Mouse (Mus musculus) forebrain, embryonic 11.5 days (tissue): ENCODE results near the gene Tnfaip8l1. TPM values are rescaled to one million over a fixed set of nuclear protein-coding genes. Genes with fewer than 3 reads are reported as not detected.

Source experiments
- ATAC-seq: fragments of 200-750 bp; cut with Nextera tagmentation; replicated peaks from 2 replicates; pipeline ENCODE4 v1.8.0; 2017; ENCODE audit warnings: moderate TSS enrichment; ENCODE audit not compliant: low FRiP score
- DNase-seq: peaks from one replicate; pipeline ENCODE4 v3.0.0-alpha.2; 2017; ENCODE audit warnings: low spot score
- H3K27ac ChIP-seq: fragments of 300-500 bp; sonication (generic); 2 replicates; pipeline ENCODE4 v1.5.1; 2014; ENCODE audit warnings: low read depth, low read length
- H3K27me3 ChIP-seq: fragments of 300-500 bp; sonication (generic); 2 replicates; pipeline ENCODE4 v1.6.1; 2014; ENCODE audit warnings: mild to moderate bottlenecking, low read length, mixed read lengths; ENCODE audit not compliant: control insufficient read depth, insufficient read depth
- H3K36me3 ChIP-seq: fragments of 300-500 bp; sonication (generic); 2 replicates; pipeline ENCODE4 v1.6.1; 2014; ENCODE audit warnings: mild to moderate bottlenecking, low read length, moderate library complexity, mixed read lengths; ENCODE audit not compliant: control insufficient read depth, insufficient read depth
- H3K4me1 ChIP-seq: fragments of 300-500 bp; sonication (generic); replicated peaks from 2 replicates; pipeline ENCODE4 v1.6.1; 2014; ENCODE audit warnings: low read length, mixed read lengths; ENCODE audit not compliant: control insufficient read depth, insufficient read depth
- H3K4me2 ChIP-seq: fragments of 300-500 bp; sonication (generic); 2 replicates; pipeline ENCODE4 v1.6.1; 2014; ENCODE audit warnings: low read depth, mild to moderate bottlenecking, low read length, moderate library complexity, mixed read lengths; ENCODE audit not compliant: severe bottlenecking
- H3K4me3 ChIP-seq: fragments of 300-500 bp; sonication (generic); 2 replicates; pipeline ENCODE4 v1.5.1; 2014; ENCODE audit warnings: low read depth, low read length
- H3K9ac ChIP-seq: fragments of 300-500 bp; sonication (generic); 2 replicates; pipeline ENCODE4 v1.6.1; 2014; ENCODE audit warnings: low read length
- H3K9me3 ChIP-seq: fragments of 300-500 bp; sonication (generic); 2 replicates; pipeline ENCODE4 v1.6.1; 2016; ENCODE audit warnings: low read length, mixed read lengths; ENCODE audit not compliant: control insufficient read depth
- WGBS: fragments of 180-500 bp; shearing (Covaris S2); extraction: QIAGEN DNeasy Blood & Tissue Kit; methylation state at CpG from one replicate; pipeline ENCODE4 v1.1.7; 2014; 5-methylcytosine and 5-hydroxymethylcytosine counted together
- polyA plus RNA-seq: library from polyadenylated mRNA; unstranded; fragments of >200 nt; fragmentation: Nextera tagmentation; extraction: Ambion mirVana; gene quantifications from 2 replicates; pipeline ENCODE4 v1.2.1, GENCODE M21; 2014

Tnfaip8l1 gene
- polyA plus RNA-seq, 1 experiment from 2014 or later, result 7.7 TPM

DNA sequence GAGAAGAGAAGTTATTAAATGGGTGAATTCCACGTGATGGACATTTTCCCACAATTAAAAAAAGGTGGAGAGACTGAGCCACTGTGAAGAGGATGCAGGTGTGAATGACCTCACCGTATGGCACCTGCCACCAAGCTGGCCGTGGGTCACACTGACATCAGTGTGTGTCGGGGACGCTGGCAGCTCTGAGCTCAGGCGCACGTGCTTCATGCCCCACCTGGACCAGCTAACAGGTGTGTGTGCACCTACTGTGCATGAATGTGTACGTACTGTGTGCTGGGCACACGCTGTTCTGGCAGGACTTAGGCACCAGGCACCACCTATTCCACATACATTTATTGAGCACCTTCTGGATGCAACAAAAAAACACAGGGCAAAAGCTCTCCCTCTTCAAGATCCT is 17.7 kb upstream of the Tnfaip8l1 start:
- DNase-seq, result no peak
- H3K27me3 ChIP-seq, result peaks cover 37% of the 10 kb centered on the region
- H3K4me1 ChIP-seq, result peaks cover 17% of the 10 kb centered on the region
- H3K4me3 ChIP-seq, result no peak overlapping the region
- WGBS, result 78% methylated on average over 9 of the region's 9 CpGs
- no peaks in the 10 kb centered on the region for H3K9me3 ChIP-seq
- H3K9ac ChIP-seq, result no peak overlapping the region
- H3K36me3 ChIP-seq, result no peaks in the 10 kb centered on the region
- H3K4me2 ChIP-seq, result no peak overlapping the region
- ATAC-seq, result no peak
- no peak overlapping the region for H3K27ac ChIP-seq

GRCm38 (mm10) chr17:56146131-56146530 is 16.1 kb upstream of the Tnfaip8l1 start:
- WGBS, result 26% methylated on average over 9 of the region's 9 CpGs
- ATAC-seq (no peak), DNase-seq (no peak)
- H3K36me3 ChIP-seq, result no peaks in the 10 kb centered on the region
- H3K27me3 ChIP-seq, result peaks cover 30% of the 10 kb centered on the region
- no peaks in the 10 kb centered on the region for H3K9me3 ChIP-seq
- H3K9ac ChIP-seq, result no peak overlapping the region
- no peak overlapping the region for H3K27ac ChIP-seq
- no peak overlapping the region for H3K4me3 ChIP-seq
- H3K4me1 ChIP-seq, result peaks cover 17% of the 10 kb centered on the region
- H3K4me2 ChIP-seq, result no peak overlapping the region

- Histone ChIP-seq H3K27ac (no peak overlapping the region), H3K36me3 (no peaks in the 10 kb centered on the region), H3K4me2 (no peak overlapping the region), H3K4me1 (peaks cover 6% of the 10 kb centered on the region), H3K9me3 (no peaks in the 10 kb centered on the region), H3K27me3 (peaks cover 22% of the 10 kb centered on the region), H3K4me3 (no peak overlapping the region), H3K9ac (no peak overlapping the region)
- 71% methylated on average over 12 of the region's 12 CpGs for WGBS
- ATAC-seq (no peak), DNase-seq (no peak)
Observed at GRCm38 (mm10) chr17:56147420-56147819, 14.9 kb upstream of the Tnfaip8l1 start.

- H3K27me3 ChIP-seq, result peaks cover 22% of the 10 kb centered on the region
- ATAC-seq (no peak), DNase-seq (no peak)
- H3K4me3 ChIP-seq, result no peak overlapping the region
- no peaks in the 10 kb centered on the region for H3K9me3 ChIP-seq
- 21% methylated on average over 9 of the region's 9 CpGs for WGBS
- H3K27ac ChIP-seq, result no peak overlapping the region
- H3K9ac ChIP-seq, result no peak overlapping the region; the same call in 1 of the 2 replicates
- H3K4me1 ChIP-seq, result peaks cover 5% of the 10 kb centered on the region
- H3K36me3 ChIP-seq, result no peaks in the 10 kb centered on the region
- H3K4me2 ChIP-seq, result no peak overlapping the region; the same call in 1 of the 2 replicates
Observed at GRCm38 (mm10) chr17:56148280-56148679, 14.0 kb upstream of the Tnfaip8l1 start.

DNA sequence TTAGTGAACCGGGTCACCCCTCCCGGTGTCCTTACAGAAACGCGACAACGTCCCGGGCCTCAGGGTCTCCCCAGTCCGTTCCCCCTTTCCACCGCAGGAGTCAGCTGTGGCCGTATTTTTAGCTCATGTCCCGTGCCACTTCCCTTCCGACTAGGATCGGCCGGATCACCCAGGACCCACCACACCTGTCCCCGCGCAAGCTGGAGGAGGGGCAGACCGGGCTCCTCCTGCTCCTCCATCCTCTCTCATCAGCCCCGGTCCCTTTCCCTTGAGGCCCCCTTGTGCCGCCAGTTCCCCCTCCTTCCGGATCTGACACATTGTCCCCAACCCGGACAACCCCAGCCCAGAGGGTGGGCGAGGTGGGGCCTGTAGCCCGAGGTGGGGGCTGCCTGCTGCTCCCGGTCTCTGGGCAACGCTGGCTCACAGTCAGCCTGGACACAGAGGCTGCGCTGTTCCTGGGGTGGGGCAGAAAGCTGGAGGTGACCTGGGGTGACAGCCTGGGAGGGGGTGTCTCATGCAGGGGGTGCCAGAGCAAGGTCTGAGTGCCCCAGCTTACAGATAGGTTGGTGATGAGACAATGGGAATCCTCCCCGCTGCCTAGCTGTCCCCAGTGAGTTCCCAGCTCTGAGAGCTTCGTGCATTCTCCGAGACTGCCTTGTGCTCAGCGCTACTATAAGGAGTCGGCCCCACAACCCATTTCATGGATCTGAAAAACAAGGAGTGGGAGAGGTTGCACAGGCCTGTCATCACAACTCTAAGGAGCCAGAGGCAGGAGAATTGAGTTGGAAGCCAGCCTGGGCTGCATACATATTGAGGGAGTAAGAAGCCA is 13.3 kb upstream of the Tnfaip8l1 start:
- peak overlapping the region; percentile 35 for H3K9ac ChIP-seq
- peaks cover 22% of the 10 kb centered on the region for H3K27me3 ChIP-seq
- peak overlapping the region; percentile 9; the same call in 1 of the 2 replicates for H3K4me3 ChIP-seq
- 1% methylated on average over 30 of the region's 30 CpGs for WGBS
- DNase-seq, result no peak
- H3K4me1 ChIP-seq, result peaks cover 6% of the 10 kb centered on the region
- H3K36me3 ChIP-seq, result no peaks in the 10 kb centered on the region
- peak overlapping the region; percentile 37 for H3K4me2 ChIP-seq
- no peak overlapping the region for H3K27ac ChIP-seq
- peak; percentile 19; the same call in 1 of the 2 replicates for ATAC-seq
- H3K9me3 ChIP-seq, result no peaks in the 10 kb centered on the region

DNA sequence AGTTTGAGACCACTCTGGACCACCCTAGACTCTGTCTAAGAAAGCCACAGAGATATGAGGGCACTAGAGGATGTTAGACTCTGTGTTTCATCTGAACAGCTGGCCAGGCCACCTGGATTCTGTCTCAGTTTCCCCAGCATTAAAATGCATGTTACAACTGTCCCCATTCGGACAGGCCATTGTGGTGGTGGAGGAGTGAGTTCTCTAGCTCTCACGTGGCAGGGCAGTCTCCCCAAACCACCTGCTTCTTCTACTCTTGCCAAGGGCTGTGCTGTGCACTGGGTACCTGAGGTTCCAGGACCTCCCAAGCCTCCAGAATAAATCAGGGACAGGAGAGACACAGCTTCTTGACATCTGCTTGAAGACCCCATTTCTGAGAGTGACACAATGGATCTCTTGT is 12.4 kb upstream of the Tnfaip8l1 start:
- Histone ChIP-seq H3K27me3 (peaks cover 22% of the 10 kb centered on the region), H3K9me3 (no peaks in the 10 kb centered on the region), H3K4me3 (no peak overlapping the region), H3K4me2 (no peak overlapping the region), H3K27ac (no peak overlapping the region), H3K9ac (no peak overlapping the region), H3K36me3 (no peaks in the 10 kb centered on the region), H3K4me1 (peaks cover 7% of the 10 kb centered on the region)
- WGBS, result 42% methylated on average over 2 of the region's 2 CpGs
- ATAC-seq (no peak), DNase-seq (no peak)

DNA sequence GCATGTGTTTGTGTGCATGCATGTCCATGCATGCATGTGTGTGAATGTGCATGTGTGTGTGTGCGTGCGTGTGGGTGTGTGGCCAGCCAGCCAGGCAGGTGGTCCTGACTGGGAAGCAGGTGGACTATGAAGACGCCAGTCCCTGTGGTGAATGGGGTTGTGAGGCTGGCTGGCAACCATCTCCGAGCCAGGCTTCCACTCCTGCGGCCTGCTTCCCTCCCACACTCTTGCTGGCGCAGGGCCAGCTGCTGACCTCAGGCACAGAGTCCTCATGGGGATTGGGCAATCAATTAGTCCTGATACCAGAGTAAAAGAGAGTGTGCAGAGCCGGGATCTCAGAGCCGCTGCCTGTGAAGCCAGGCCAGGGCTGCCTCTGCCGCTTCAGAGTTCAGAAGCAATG is 8.6 kb upstream of the Tnfaip8l1 start:
- peak; percentile 45; the same call in 1 of the 2 replicates for ATAC-seq
- no peak overlapping the region for H3K4me3 ChIP-seq
- no peak overlapping the region for H3K4me2 ChIP-seq
- peaks cover 13% of the 10 kb centered on the region for H3K27me3 ChIP-seq
- no peak overlapping the region for H3K27ac ChIP-seq
- H3K4me1 ChIP-seq, result peaks cover 7% of the 10 kb centered on the region
- DNase-seq, result peak; percentile 65
- no peak overlapping the region for H3K9ac ChIP-seq
- WGBS, result 51% methylated on average over 9 of the region's 9 CpGs
- H3K9me3 ChIP-seq, result no peaks in the 10 kb centered on the region
- no peaks in the 10 kb centered on the region for H3K36me3 ChIP-seq

DNA sequence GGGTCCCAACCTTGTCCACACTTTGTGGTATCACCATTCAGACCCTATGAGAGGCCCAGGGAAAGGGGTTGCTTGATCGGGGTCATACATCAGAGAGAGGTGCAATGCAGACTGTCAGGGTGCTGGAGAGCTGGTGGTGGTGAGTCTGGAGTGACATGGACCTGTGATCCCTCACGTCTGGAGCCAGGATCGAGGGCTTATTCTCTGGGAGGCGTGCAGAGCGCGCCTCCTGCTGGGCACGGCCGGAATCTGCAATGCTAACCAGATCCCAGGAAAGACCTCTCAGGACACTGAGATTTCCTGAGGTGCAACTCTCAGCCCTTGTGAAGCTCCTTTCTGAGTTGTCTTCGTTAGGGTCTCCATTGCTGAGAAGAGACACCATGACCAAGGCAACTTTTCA is 2.5 kb upstream of the Tnfaip8l1 start:
- 1% methylated on average over 9 of the region's 9 CpGs for WGBS
- H3K36me3 ChIP-seq, result no peaks in the 10 kb centered on the region
- ATAC-seq (0 out of 2 replicates have a peak, but pooled peaks have one; percentile 18), DNase-seq (peak; percentile 85)
- no peak overlapping the region for H3K4me2 ChIP-seq
- no peaks in the 10 kb centered on the region for H3K9me3 ChIP-seq
- H3K27me3 ChIP-seq, result peaks cover 3% of the 10 kb centered on the region; the same call in 1 of the 2 replicates
- no peak overlapping the region for H3K9ac ChIP-seq
- H3K4me3 ChIP-seq, result no peak overlapping the region
- no peak overlapping the region for H3K27ac ChIP-seq
- peaks cover 10% of the 10 kb centered on the region; the same call in 1 of the 2 replicates for H3K4me1 ChIP-seq
